Mouse (Mus musculus) macrophage (primary cell): ENCODE results near the gene Slc22a13. TPM values are rescaled to one million over a fixed set of nuclear protein-coding genes. Genes with fewer than 3 reads are reported as not detected.
A peak's percentile ranks its signal among the peaks of the same experiment; 100 is the strongest.

Experiments
- H3K27ac ChIP-seq: fragments of 350-480 bp; formaldehyde crosslinking; 2 replicates; pipeline ENCODE4 v1.9.0; 2021
- H3K36me3 ChIP-seq: fragments of 350-480 bp; formaldehyde crosslinking; 2 replicates; pipeline ENCODE4 v1.9.0; 2021; ENCODE audit errors: inconsistent target
- H3K4me3 ChIP-seq: fragments of 350-480 bp; formaldehyde crosslinking; 2 replicates; pipeline ENCODE4 v1.9.0; 2021; ENCODE audit errors: inconsistent target
- H3K79me2 ChIP-seq: fragments of 350-480 bp; formaldehyde crosslinking; 2 replicates; pipeline ENCODE4 v1.9.0; 2021; ENCODE audit errors: inconsistent target
- WGBS: methylation state at CpG from one replicate; pipeline ENCODE4 v1.1.7; 2026; ENCODE audit warnings: inconsistent platforms; ENCODE audit not compliant: missing documents; 5-methylcytosine and 5-hydroxymethylcytosine counted together
- polyA plus RNA-seq: library from polyadenylated mRNA; stranded (reverse); fragments of 250-400 nt; gene quantifications from 3 replicates; pipeline ENCODE4 v1.2.4, GENCODE M21; 2018; ENCODE audit warnings: inconsistent platforms
- total RNA-seq, 78 experiments: library from RNA; depleted of rRNA; stranded (reverse); fragments of 250-400 nt; gene quantifications; 1 replicate in 9 of 78; 2 replicates in 24 of 78; 3 replicates in 43 of 78; 4 replicates in 2 of 78; pipeline ENCODE4 v1.2.4; 2018; ENCODE audit warnings: inconsistent platforms in 56 of 78

Gene Slc22a13
- not detected for total RNA-seq (2018; cell fraction: chromatin; rRNA removed)
- not detected for total RNA-seq (2018; cell fraction: cytosol; rRNA removed)
- not detected for total RNA-seq (2018; cell fraction: nucleus; rRNA removed)
- polyA plus RNA-seq = not detected in 3 replicates

DNA sequence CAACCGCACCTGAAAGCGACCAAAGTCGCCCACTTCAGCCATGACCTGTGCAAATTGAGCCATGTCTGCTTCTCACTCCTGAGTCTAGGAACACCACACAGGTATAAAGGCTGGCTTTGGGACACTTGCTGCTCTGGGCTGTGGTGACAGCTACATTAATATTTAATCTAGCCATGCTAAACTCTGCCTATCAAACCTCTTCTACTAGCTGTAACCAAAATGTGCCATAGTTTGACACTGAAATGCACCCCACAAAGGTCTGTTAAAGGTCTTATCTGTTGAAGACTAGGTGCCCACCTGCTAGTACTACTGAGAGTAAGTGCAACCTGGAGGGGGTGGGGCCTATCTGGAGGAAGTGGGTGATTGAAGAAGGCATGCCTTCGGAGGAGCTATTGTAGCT lies at the start of gene Slc22a13:
Gene Slc22a13, minus strand, starts transcription at position 101 of the 400 bp plus-strand sequence.
- H3K27ac ChIP-seq = no peak within 1 kb of the TSS
- no peaks in the 10 kb centered on the region for H3K79me2 ChIP-seq
- 87% methylated on average over 3 of the region's 4 CpGs for WGBS
- no peak within 1 kb of the TSS for H3K4me3 ChIP-seq
- H3K36me3 ChIP-seq = no peaks in the 10 kb centered on the region

- peaks cover 28% of the 10 kb centered on the region for H3K36me3 ChIP-seq
Observed at GRCm38 (mm10) chr9:119258128-119258527, 49.2 kb upstream of the Slc22a13 start.

GRCm38 (mm10) chr9:119256161-119256560 lies 47.3 kb upstream of the Slc22a13 start:
- no peak overlapping the region for H3K4me3 ChIP-seq
- no peaks in the 10 kb centered on the region for H3K79me2 ChIP-seq
- peaks cover 42% of the 10 kb centered on the region for H3K36me3 ChIP-seq
- no peak overlapping the region for H3K27ac ChIP-seq
- 98% methylated on average over 12 of the region's 12 CpGs for WGBS

More at GRCm38 (mm10) chr9:119258128-119258527, 49.2 kb upstream of the Slc22a13 start:
- Histone ChIP-seq H3K79me2 (no peaks in the 10 kb centered on the region), H3K27ac (no peak overlapping the region), H3K4me3 (no peak overlapping the region)
- WGBS = 86% methylated on average over 5 of the region's 5 CpGs

DNA sequence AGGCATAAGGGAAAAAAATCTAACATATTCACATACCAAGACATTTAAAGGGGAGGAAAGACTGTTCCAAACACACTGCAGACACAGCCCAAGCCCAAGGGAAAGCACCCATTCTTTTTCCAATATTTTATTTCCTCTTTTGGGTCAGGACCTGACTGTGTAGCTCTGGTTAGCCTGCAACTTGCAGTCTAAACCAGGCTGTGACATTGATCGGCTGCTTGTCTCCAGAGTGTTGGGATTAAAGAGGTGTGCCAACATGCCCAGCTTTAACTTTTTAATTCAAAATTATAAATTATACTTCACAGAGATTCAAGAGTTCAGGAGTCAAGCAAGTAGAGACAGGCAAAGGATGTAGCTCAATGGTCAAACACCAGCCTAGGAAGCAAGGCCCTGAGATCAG lies 46.2 kb upstream of the Slc22a13 start:
- H3K79me2 ChIP-seq = no peaks in the 10 kb centered on the region
- 90% methylated on average over 1 of the region's 1 CpGs for WGBS
- no peak overlapping the region for H3K4me3 ChIP-seq
- H3K36me3 ChIP-seq = peaks cover 43% of the 10 kb centered on the region
- H3K27ac ChIP-seq = no peak overlapping the region

GRCm38 (mm10) chr9:119254187-119254586 lies 45.3 kb upstream of the Slc22a13 start:
- Histone ChIP-seq H3K79me2 (no peaks in the 10 kb centered on the region), H3K4me3 (no peak overlapping the region), H3K27ac (no peak overlapping the region), H3K36me3 (peaks cover 34% of the 10 kb centered on the region)
- 95% methylated on average over 2 of the region's 2 CpGs for WGBS

DNA sequence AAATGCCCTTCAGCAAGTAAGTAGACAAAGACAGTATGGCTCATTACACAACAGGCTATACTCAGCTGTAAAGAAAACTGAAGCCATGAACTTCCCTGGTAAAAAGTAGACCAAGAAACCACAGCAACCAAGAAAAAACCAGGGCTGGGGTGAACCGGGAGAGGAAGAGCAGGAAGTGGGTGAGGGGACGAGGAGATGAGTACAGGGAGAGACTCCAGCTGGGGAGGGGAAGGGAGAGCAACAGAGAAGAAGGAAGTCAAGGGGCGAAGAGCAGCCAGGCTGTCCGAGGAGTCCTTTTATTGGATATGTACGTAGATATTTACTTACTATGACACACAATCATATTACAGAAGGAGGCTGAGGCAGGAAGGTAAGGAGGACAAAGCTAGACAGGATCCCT lies 39.1 kb upstream of the Slc22a13 start:
- Histone ChIP-seq H3K79me2 (no peaks in the 10 kb centered on the region), H3K27ac (peak overlapping the region; percentile 48), H3K4me3 (no peak overlapping the region), H3K36me3 (peaks cover 29% of the 10 kb centered on the region)
- 7% methylated on average over 5 of the region's 5 CpGs for WGBS

DNA sequence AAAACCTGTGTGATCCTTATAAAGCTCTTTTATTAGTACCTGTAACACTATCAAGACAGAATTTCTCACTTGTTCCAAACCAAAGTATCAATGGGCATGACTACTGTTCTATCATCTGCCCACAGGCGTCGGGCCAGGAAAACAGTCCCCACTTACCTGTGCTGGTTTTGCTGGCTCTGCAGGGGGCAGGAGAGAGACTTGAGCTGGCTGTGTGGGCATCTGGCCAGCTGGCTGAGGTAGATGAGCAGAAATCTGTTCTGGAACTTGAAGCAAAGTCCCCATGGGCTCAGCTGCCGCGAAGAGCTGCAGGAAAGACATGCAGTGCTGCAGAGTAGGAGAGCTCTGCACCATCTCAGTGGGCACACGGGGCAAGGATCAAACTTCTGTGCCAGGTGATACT lies 37.9 kb upstream of the Slc22a13 start:
- peak overlapping the region; percentile 48 for H3K27ac ChIP-seq
- H3K36me3 ChIP-seq = peaks cover 31% of the 10 kb centered on the region; the same call in 1 of the 2 replicates

DNA sequence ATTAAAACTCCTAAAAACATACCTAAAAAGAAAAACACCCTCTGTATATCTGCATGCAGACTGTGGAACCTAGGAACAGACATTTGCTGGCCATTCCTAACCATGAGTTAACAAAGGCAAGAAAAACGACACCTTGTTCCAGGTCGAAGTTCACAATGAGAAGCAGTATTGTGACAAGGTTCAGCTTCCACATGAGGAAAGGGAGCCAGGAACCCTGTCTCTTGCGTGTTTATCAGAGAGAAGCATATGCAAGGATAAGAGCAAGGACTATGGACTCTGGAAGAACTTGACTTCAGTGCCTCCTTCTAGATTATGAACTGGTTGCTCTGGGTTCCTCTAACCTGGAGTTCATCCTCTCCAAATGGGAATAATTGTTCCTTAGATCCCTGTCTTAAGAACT lies 35.1 kb upstream of the Slc22a13 start:
- H3K27ac ChIP-seq = no peak overlapping the region
- 94% methylated on average over 3 of the region's 3 CpGs for WGBS
- no peak overlapping the region for H3K4me3 ChIP-seq
- peaks cover 43% of the 10 kb centered on the region for H3K36me3 ChIP-seq
- H3K79me2 ChIP-seq = no peaks in the 10 kb centered on the region

More for the DNA sequence above, 37.9 kb upstream of the Slc22a13 start:
- 94% methylated on average over 5 of the region's 5 CpGs for WGBS
- H3K4me3 ChIP-seq = no peak overlapping the region
- H3K79me2 ChIP-seq = no peaks in the 10 kb centered on the region

DNA sequence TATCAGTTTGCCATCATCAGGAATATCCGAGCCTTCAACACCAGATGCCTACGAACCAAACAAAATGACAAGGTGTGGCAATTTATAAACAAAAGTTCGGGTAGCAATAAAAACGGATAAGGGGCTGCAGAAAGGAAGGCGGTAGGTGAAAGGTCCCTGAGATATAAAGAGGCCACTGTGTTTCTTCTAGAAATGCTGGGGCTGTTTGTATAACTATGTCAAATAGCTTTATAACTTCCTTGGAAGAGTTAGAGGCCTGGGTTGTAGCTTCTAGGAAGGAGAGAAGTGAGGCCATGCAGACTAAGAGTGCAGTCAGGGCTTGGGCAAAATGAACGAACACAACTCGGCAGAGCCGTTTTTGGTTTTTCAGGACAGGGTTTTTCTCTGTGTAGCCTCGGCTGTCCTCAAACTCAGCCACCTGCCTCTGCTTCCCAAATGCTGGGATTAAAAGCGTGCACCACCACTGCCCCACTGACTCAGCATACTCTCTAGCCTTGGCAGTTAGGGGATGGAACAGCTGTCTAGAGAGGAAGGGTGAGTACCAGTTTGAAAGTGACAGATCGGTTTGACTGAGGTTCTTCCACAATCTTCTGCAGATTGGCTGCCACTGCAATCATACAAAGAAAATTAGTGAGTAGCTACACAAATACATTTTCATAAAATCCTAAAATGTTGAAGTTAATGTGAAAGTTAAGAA lies 32.4 kb upstream of the Slc22a13 start:
- Histone ChIP-seq H3K4me3 (no peak overlapping the region), H3K79me2 (no peaks in the 10 kb centered on the region), H3K36me3 (peaks cover 43% of the 10 kb centered on the region), H3K27ac (no peak overlapping the region)
- WGBS = 91% methylated on average over 11 of the region's 11 CpGs

- Histone ChIP-seq H3K36me3 (peaks cover 43% of the 10 kb centered on the region), H3K4me3 (no peak overlapping the region), H3K79me2 (no peaks in the 10 kb centered on the region), H3K27ac (no peak overlapping the region)
- 96% methylated on average over 10 of the region's 10 CpGs for WGBS
Observed at GRCm38 (mm10) chr9:119240286-119240997, 31.5 kb upstream of the Slc22a13 start.

GRCm38 (mm10) chr9:119239274-119239673 lies 30.4 kb upstream of the Slc22a13 start:
- 97% methylated on average over 3 of the region's 3 CpGs for WGBS
- Histone ChIP-seq H3K27ac (no peak overlapping the region), H3K36me3 (peaks cover 41% of the 10 kb centered on the region), H3K4me3 (no peak overlapping the region), H3K79me2 (no peaks in the 10 kb centered on the region)

GRCm38 (mm10) chr9:119238796-119239195 lies 29.9 kb upstream of the Slc22a13 start:
- H3K4me3 ChIP-seq = no peak overlapping the region
- H3K27ac ChIP-seq = no peak overlapping the region
- no peaks in the 10 kb centered on the region for H3K79me2 ChIP-seq
- 95% methylated on average over 4 of the region's 4 CpGs for WGBS
- peaks cover 36% of the 10 kb centered on the region for H3K36me3 ChIP-seq

DNA sequence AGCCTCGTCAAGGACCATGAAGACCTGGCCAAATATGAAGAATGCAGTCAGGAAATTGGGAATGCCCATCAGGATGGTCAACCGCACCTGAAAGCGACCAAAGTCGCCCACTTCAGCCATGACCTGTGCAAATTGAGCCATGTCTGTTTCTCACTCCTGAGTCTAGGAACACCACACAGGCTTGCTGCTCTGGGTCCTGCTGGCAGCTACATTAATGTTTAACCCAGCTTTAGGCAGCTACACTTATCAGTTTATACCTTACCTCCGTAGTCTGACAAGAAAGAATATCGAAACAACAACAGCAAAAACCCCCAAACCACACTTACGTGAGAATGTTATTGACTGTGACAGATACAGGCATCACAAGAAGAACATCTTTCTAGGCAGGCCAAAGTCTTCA lies 22.7 kb upstream of the Slc22a13 start:
- no peaks in the 10 kb centered on the region for H3K79me2 ChIP-seq
- H3K36me3 ChIP-seq = no peaks in the 10 kb centered on the region
- 90% methylated on average over 7 of the region's 7 CpGs for WGBS
- no peak overlapping the region for H3K4me3 ChIP-seq
- no peak overlapping the region for H3K27ac ChIP-seq

DNA sequence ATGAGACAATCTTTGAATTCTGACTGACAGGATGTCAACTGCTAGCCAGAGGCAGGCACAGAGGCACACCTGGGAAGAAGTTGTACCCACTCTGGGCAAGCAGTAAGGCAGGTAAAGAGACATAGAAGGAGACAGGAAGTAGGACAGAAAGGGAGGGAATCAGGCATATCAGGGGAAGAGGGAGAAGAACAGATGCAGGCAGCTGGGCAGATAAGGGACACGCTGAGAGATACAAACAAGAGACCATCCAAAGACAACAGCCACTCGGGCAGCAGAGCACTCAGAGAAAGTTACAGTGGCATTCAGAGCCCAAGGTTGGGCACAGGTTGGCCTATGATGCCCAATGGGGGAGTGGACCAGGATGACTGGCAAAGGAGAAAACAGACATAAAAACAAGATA lies 21.9 kb upstream of the Slc22a13 start:
- Histone ChIP-seq H3K79me2 (no peaks in the 10 kb centered on the region), H3K4me3 (no peak overlapping the region), H3K27ac (no peak overlapping the region), H3K36me3 (no peaks in the 10 kb centered on the region)
- WGBS = 88% methylated on average over 2 of the region's 2 CpGs

DNA sequence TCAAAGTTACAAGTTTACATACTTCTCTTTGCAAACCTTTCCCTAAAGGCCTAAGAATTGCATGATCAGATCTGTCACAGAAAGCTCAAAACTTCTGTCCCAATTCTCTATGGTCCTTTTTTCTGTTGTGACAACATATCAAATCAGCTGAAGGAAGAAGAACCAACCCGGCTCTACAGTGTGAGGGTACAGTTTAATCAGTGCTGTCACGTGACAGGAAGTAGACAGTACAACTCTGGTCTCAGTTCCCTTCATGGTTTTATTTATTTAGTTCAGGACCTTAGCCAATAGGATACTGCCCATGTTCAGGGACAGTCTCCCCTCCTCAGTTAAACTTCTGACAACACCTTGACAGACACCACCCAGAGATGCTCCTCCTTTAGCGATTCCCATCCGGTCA lies 11.4 kb upstream of the Slc22a13 start:
- 69% methylated on average over 4 of the region's 4 CpGs for WGBS
- Histone ChIP-seq H3K79me2 (no peaks in the 10 kb centered on the region), H3K27ac (no peak overlapping the region), H3K36me3 (no peaks in the 10 kb centered on the region), H3K4me3 (no peak overlapping the region)
